Comparison of ENCODE assay signal across 10 mouse cellular contexts in the genomic region with DNA sequence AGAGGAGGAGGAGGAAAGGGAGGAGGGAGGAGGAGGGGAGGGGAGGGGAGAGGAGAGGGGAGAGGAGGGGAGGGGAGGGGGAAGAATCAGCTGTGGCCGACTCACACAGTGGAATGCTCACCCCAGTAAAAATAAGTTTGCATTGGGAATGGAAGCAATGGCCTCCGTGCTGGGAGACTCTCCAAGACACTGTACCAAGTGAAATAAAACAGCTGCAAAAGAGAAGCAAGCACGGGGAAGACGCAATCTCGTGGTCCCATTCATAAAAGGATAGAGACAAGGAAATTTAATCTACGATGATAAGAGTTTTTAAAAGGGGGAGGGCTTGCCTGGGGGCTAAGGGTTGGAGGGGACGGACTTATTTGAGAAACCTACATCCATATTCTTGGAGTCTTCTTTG. TPM values are rescaled to one million over a fixed set of nuclear protein-coding genes. Genes with fewer than 3 reads are reported as not detected.
DNase-seq lines count a peak whose midpoint lies in the region; ATAC-seq and TF ChIP-seq lines count a peak whose summit lies in the region.
"Had no signal": no experiment of that assay in that cellular context is flagged by ENCODE, and none has a peak within 500 bp of the region (broad histone marks: within the 10 kb centered on the region; RNA-seq: fewer than 3 reads in every experiment).

No protein-coding gene starts in this region.

- peak overlapping the region; percentile 75 for H3K4me2 ChIP-seq in lung, embryonic 16.5 days (ENCODE audit: low read depth, low read length)
- peak overlapping the region; percentile 71 for H3K4me2 ChIP-seq in heart, postnatal 0 days (ENCODE audit: low read depth, low read length)
- H3K4me2 ChIP-seq in limb, embryonic 13.5 days (replicated peaks): peak overlapping the region; percentile 66
- peak overlapping the region; percentile 62 for H3K4me2 ChIP-seq in stomach, embryonic 16.5 days (ENCODE audit: low read depth, low read length)

- H3K9me3 ChIP-seq in lung, embryonic 16.5 days (ENCODE audit: control insufficient read depth, low read length): no peaks in the 10 kb centered on the region
- no peaks in the 10 kb centered on the region for H3K9me3 ChIP-seq in heart, postnatal 0 days (replicated peaks; ENCODE audit: control insufficient read depth, low read length)
- no peaks in the 10 kb centered on the region for H3K9me3 ChIP-seq in limb, embryonic 13.5 days
- H3K9me3 ChIP-seq in stomach, embryonic 16.5 days (replicated peaks; ENCODE audit: control insufficient read depth, low read length): no peaks in the 10 kb centered on the region

- H3K9ac ChIP-seq in lung, embryonic 16.5 days (ENCODE audit: low read length): peak overlapping the region; percentile 62
- peak overlapping the region; percentile 49; the same call in 1 of the 2 replicates for H3K9ac ChIP-seq in heart, postnatal 0 days (replicated peaks; ENCODE audit: low read depth, low read length)
- no peak overlapping the region for H3K9ac ChIP-seq in limb, embryonic 13.5 days
- H3K9ac ChIP-seq in stomach, embryonic 16.5 days (ENCODE audit: low read length): peak overlapping the region; percentile 64; the same call in 1 of the 2 replicates

- H3K4me3 ChIP-seq in lung, embryonic 16.5 days (ENCODE audit: low read length): peak overlapping the region; percentile 46
- H3K4me3 ChIP-seq in heart, postnatal 0 days (ENCODE audit: low read depth, low read length): peak overlapping the region; percentile 47
- H3K4me3 ChIP-seq in limb, embryonic 13.5 days: peak overlapping the region; percentile 36
- peak overlapping the region; percentile 37 for H3K4me3 ChIP-seq in stomach, embryonic 16.5 days (replicated peaks; ENCODE audit: low read length)

- H3K27ac ChIP-seq in lung, embryonic 16.5 days (ENCODE audit: low read length): peak overlapping the region; percentile 95
- peak overlapping the region; percentile 81 for H3K27ac ChIP-seq in heart, postnatal 0 days (ENCODE audit: low read depth)
- peak overlapping the region; percentile 69; the same call in 1 of the 2 replicates for H3K27ac ChIP-seq in limb, embryonic 13.5 days
- peak overlapping the region; percentile 96 for H3K27ac ChIP-seq in stomach, embryonic 16.5 days (ENCODE audit: low read length)

- 2% methylated on average over 7 of the region's 7 CpGs for WGBS in lung, embryonic 16.5 days
- 12% methylated on average over 7 of the region's 7 CpGs for WGBS in heart, postnatal 0 days
- WGBS in limb, embryonic 13.5 days: 27% methylated on average over 7 of the region's 7 CpGs
- WGBS in stomach, embryonic 16.5 days: 8% methylated on average over 7 of the region's 7 CpGs

- no peaks in the 10 kb centered on the region for H3K36me3 ChIP-seq in lung, embryonic 16.5 days (ENCODE audit: control insufficient read depth, insufficient read depth, low read length)
- no peaks in the 10 kb centered on the region for H3K36me3 ChIP-seq in heart, postnatal 0 days (replicated peaks; ENCODE audit: control insufficient read depth, insufficient read depth, low read length)
- no peaks in the 10 kb centered on the region for H3K36me3 ChIP-seq in limb, embryonic 13.5 days
- no peaks in the 10 kb centered on the region for H3K36me3 ChIP-seq in stomach, embryonic 16.5 days (ENCODE audit: control insufficient read depth, insufficient read depth, low read length)

- DNase-seq in lung, postnatal 25 days (ENCODE audit: low spot score): no peak
- peak; percentile 30 for DNase-seq in heart, postnatal 0 days (ENCODE audit: low spot score)
- DNase-seq in cerebellum, postnatal 36 days: no peak
- DNase-seq in adrenal gland, adult 8-10 months: no peak
- no peak for DNase-seq in gastrocnemius, postnatal 25 days

- no peak for TF ChIP-seq EP300 in heart, postnatal 0 days (IDR thresholded peaks at IDR 0.05; ENCODE audit: low read depth)

- peak; percentile 55 for ATAC-seq in lung, embryonic 16.5 days (ENCODE audit: low read depth)
- ATAC-seq in heart, postnatal 0 days (ENCODE audit: insufficient read depth, low read depth): no peak
- ATAC-seq in limb, embryonic 13.5 days (ENCODE audit: low FRiP score, low read depth): no peak
- ATAC-seq in stomach, embryonic 16.5 days (ENCODE audit: insufficient read depth, low FRiP score): peak; percentile 46

- no peak for TF ChIP-seq CTCF in heart, postnatal 0 days (IDR thresholded peaks at IDR 0.05; ENCODE audit: low read depth)

- no peaks in the 10 kb centered on the region for H3K27me3 ChIP-seq in lung, embryonic 16.5 days (ENCODE audit: control insufficient read depth, insufficient read depth, low read depth, low read length)
- no peaks in the 10 kb centered on the region for H3K27me3 ChIP-seq in heart, postnatal 0 days (ENCODE audit: control insufficient read depth, insufficient read depth, low read length)
- H3K27me3 ChIP-seq in limb, embryonic 13.5 days: peaks cover 2% of the 10 kb centered on the region; the same call in 1 of the 2 replicates
- no peaks in the 10 kb centered on the region for H3K27me3 ChIP-seq in stomach, embryonic 16.5 days (ENCODE audit: control insufficient read depth, insufficient read depth, low read length)
- H3K27me3 ChIP-seq: Patski had no signal

- peaks cover 46% of the 10 kb centered on the region for H3K4me1 ChIP-seq in lung, embryonic 16.5 days (replicated peaks; ENCODE audit: control insufficient read depth, insufficient read depth, low read length)
- H3K4me1 ChIP-seq in heart, postnatal 0 days (ENCODE audit: control insufficient read depth, insufficient read depth): peaks cover 10% of the 10 kb centered on the region
- peaks cover 43% of the 10 kb centered on the region for H3K4me1 ChIP-seq in limb, embryonic 13.5 days
- H3K4me1 ChIP-seq in stomach, embryonic 16.5 days (ENCODE audit: control insufficient read depth, insufficient read depth, low read length): peaks cover 38% of the 10 kb centered on the region

RNA-seq across cellular contexts. Expression of gene 1700122O11Rik, which starts 36.9 kb away (rescaled TPM):
- not detected in 2 replicates for polyA plus RNA-seq in lung, embryonic 16.5 days (2015; fragmentation: Nextera tagmentation; extraction: Ambion mirVana)
- not detected in 2 replicates for total RNA-seq in heart, postnatal 0 days (2014; rRNA removed; ENCODE audit: low replicate concordance)
- not detected in 2 replicates for polyA plus RNA-seq in heart, postnatal 0 days (2015; fragmentation: Nextera tagmentation; extraction: Ambion mirVana)
- polyA plus RNA-seq in limb, embryonic 13.5 days (2015; fragmentation: Nextera tagmentation; extraction: Ambion mirVana): not detected in 2 replicates
- not detected in 2 replicates for polyA plus RNA-seq in stomach, embryonic 16.5 days (2015; fragmentation: Nextera tagmentation; extraction: Ambion mirVana)
- total RNA-seq in adrenal gland, adult 8-10 months (2022): under 1 TPM in 1 of 4 experiments, not detected in 3; 0.49 TPM
- not detected for total RNA-seq in gastrocnemius, postnatal 25 days (2021)
- total RNA-seq: heart, postnatal 14 days had no signal
- polyA plus RNA-seq: Patski had no signal

Comparison
In these comparisons a context has a peak if more than half of its experiments do, and no peak if none do; other contexts are left out.
1. ATAC-seq: peak in lung, embryonic 16.5 days (single experiment) and stomach, embryonic 16.5 days (single experiment); none in heart, postnatal 0 days (single experiment) and limb, embryonic 13.5 days (single experiment).
2. Peak in every context shown above with its lines, with median percentiles within 50 percentile points of each other: H3K27ac ChIP-seq, H3K4me2 ChIP-seq and H3K4me3 ChIP-seq.